Mouse (Mus musculus) liver, adult 2 months (tissue): Measurements from ENCODE around the gene Rfxap. TPM values are rescaled to one million over a fixed set of nuclear protein-coding genes. Genes with fewer than 3 reads are reported as not detected.
"Not testable (repeated sequence)": the region's sequence is repeated elsewhere in the genome, so short reads cannot be mapped to it uniquely, and the experiment has no call there.

ENCODE experiments used
- DNase-seq: peaks from one replicate; pipeline ENCODE4 v3.0.0-alpha.2; 2011; ENCODE audit warnings: low read depth, low spot score; ENCODE audit errors: extremely low read depth
- H3K27ac ChIP-seq: fragments of 200-500 bp; replicated peaks from 2 replicates; pipeline ENCODE4 v1.5.1; 2012; ENCODE audit warnings: low read depth, mild to moderate bottlenecking, control low read depth, inconsistent platforms, low read length; ENCODE audit not compliant: insufficient read depth
- H3K27me3 ChIP-seq: fragments of 200-500 bp; 2 replicates; pipeline ENCODE4 v1.6.1; 2012; ENCODE audit warnings: mild to moderate bottlenecking, moderate library complexity, low read length, inconsistent platforms; ENCODE audit not compliant: control insufficient read depth, insufficient read depth
- H3K36me3 ChIP-seq: fragments of 200-500 bp; 2 replicates; pipeline ENCODE4 v1.6.1; 2012; ENCODE audit warnings: low read length, inconsistent platforms; ENCODE audit not compliant: control insufficient read depth, insufficient read depth
- H3K4me1 ChIP-seq: fragments of 200-500 bp; 2 replicates; pipeline ENCODE4 v1.6.1; 2011; ENCODE audit warnings: low read length; ENCODE audit not compliant: control insufficient read depth, insufficient read depth
- H3K4me3 ChIP-seq: fragments of 200-500 bp; 2 replicates; pipeline ENCODE4 v1.5.1; 2011; ENCODE audit warnings: low read depth, mild to moderate bottlenecking, control low read depth, low read length, moderate library complexity; ENCODE audit not compliant: insufficient read depth
- H3K79me2 ChIP-seq: fragments of 200-500 bp; 2 replicates; pipeline ENCODE4 v1.6.1; 2012; ENCODE audit warnings: inconsistent platforms, mild to moderate bottlenecking, low read length, moderate library complexity; ENCODE audit not compliant: control insufficient read depth, insufficient read depth
- H3K9ac ChIP-seq: fragments of 200-500 bp; 2 replicates; pipeline ENCODE4 v1.6.1; 2012; ENCODE audit warnings: low read depth, mild to moderate bottlenecking, control low read depth, inconsistent platforms, low read length
- CTCF ChIP-seq: fragments of 200-500 bp; IDR thresholded peaks from 2 replicates; pipeline ENCODE4 v1.5.1; 2011; ENCODE audit warnings: low read depth, low read length, control low read depth
- POLR2A ChIP-seq: fragments of 200-500 bp; IDR thresholded peaks from 2 replicates; pipeline ENCODE4 v1.6.1; 2011; ENCODE audit warnings: low read length, control low read depth; ENCODE audit not compliant: insufficient read depth; ENCODE audit errors: extremely low read depth
- WGBS: fragments of 180-500 bp; shearing (Covaris S2); methylation state at CpG from one replicate; pipeline ENCODE4 v1.1.7; 2018; 5-methylcytosine and 5-hydroxymethylcytosine counted together
- polyA plus RNA-seq: library from polyadenylated mRNA; depleted of rRNA; stranded (reverse); fragments of >200 nt; gene quantifications from 2 replicates; pipeline ENCODE4 v1.2.3, GENCODE M21; 2012
- total RNA-seq: library from RNA; depleted of rRNA; stranded (reverse); fragments of >200 nt; gene quantifications from 2 replicates; pipeline ENCODE4 v1.2.3, GENCODE M21; 2014

The Rfxap gene
- total and polyA plus RNA-seq, 2 experiments = 11.4 to 13.1 TPM

DNA sequence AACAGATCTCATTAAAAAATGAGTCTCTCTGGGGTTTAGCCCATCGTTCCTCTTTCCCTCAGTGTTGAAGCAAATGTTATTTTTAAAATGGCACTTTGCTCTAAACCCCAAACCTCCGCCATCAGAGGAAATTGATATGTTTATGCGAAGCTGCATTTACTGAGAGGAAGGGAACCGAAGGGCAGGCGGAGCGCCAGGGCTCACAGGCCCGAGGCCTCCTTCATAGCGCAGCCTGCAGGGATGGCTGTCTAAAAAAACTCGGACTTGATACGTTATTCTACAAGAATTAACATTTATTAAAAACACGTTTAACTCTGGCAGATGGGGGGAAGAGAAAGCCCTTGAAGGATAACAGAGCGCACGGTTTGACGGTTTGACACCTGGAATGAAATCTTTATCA, 41.6 kb downstream of the Rfxap start:
- peaks cover 20% of the 10 kb centered on the region; the same call in 1 of the 2 replicates for H3K79me2 ChIP-seq
- no peaks in the 10 kb centered on the region for H3K27me3 ChIP-seq
- DNase-seq = no peak
- peak overlapping the region; percentile 9; the same call in 1 of the 2 replicates for H3K27ac ChIP-seq
- H3K9ac ChIP-seq = no peak overlapping the region
- H3K4me3 ChIP-seq = no peak overlapping the region
- 85% methylated on average over 14 of the region's 14 CpGs for WGBS
- TF ChIP-seq POLR2A (no peak), CTCF (no peak)
- H3K36me3 ChIP-seq = no peaks in the 10 kb centered on the region
- peaks cover 22% of the 10 kb centered on the region for H3K4me1 ChIP-seq

- 92% methylated on average over 6 of the region's 6 CpGs for WGBS
- not testable (repeated sequence) for DNase-seq, H3K36me3 ChIP-seq, H3K4me3 ChIP-seq, H3K9ac ChIP-seq, H3K27ac ChIP-seq, H3K27me3 ChIP-seq
- H3K4me1 ChIP-seq = peaks cover 22% of the 10 kb centered on the region
- TF ChIP-seq CTCF = peak; percentile 56
- peaks cover 20% of the 10 kb centered on the region; the same call in 1 of the 2 replicates for H3K79me2 ChIP-seq
Measured at GRCm38 (mm10) chr3:54765521-54765920, 42.1 kb downstream of the Rfxap start.

DNA sequence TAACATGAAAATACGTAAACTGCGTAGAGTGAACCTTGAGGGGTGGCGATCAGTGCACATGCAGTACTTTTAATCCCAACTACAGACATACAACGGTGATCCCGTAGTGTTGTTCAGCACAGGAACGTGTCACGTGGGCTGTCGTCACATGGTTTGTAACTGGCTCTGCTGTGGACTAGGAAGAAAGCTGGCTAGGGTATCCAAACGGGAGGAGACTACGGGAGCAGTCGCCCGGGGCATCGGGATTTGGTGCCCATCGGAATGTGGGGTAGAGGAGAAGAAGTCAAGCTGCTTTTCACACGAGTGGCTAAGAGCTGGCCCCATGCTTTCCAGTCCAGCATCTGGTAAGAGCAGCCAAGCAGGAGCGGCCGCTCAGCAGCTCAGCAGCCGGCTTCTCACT, 43.2 kb downstream of the Rfxap start:
- no peak overlapping the region for H3K9ac ChIP-seq
- H3K4me3 ChIP-seq = no peak overlapping the region
- 85% methylated on average over 18 of the region's 18 CpGs for WGBS
- peak; percentile 57 for DNase-seq
- H3K4me1 ChIP-seq = peaks cover 24% of the 10 kb centered on the region
- H3K27ac ChIP-seq = no peak overlapping the region
- TF ChIP-seq CTCF = no peak
- peaks cover 20% of the 10 kb centered on the region; the same call in 1 of the 2 replicates for H3K79me2 ChIP-seq
- no peaks in the 10 kb centered on the region for H3K36me3 ChIP-seq
- no peaks in the 10 kb centered on the region for H3K27me3 ChIP-seq

GRCm38 (mm10) chr3:54761258-54761657, 46.3 kb downstream of the Rfxap start:
- Histone ChIP-seq H3K36me3 (no peaks in the 10 kb centered on the region), H3K27me3 (no peaks in the 10 kb centered on the region), H3K9ac (no peak overlapping the region), H3K79me2 (peaks cover 24% of the 10 kb centered on the region), H3K4me1 (peaks cover 23% of the 10 kb centered on the region), H3K4me3 (no peak overlapping the region), H3K27ac (peak overlapping the region; percentile 74)
- 30% methylated on average over 1 of the region's 1 CpGs for WGBS
- DNase-seq = peak; percentile 63
- no peak for TF ChIP-seq POLR2A
- TF ChIP-seq CTCF = no peak

DNA sequence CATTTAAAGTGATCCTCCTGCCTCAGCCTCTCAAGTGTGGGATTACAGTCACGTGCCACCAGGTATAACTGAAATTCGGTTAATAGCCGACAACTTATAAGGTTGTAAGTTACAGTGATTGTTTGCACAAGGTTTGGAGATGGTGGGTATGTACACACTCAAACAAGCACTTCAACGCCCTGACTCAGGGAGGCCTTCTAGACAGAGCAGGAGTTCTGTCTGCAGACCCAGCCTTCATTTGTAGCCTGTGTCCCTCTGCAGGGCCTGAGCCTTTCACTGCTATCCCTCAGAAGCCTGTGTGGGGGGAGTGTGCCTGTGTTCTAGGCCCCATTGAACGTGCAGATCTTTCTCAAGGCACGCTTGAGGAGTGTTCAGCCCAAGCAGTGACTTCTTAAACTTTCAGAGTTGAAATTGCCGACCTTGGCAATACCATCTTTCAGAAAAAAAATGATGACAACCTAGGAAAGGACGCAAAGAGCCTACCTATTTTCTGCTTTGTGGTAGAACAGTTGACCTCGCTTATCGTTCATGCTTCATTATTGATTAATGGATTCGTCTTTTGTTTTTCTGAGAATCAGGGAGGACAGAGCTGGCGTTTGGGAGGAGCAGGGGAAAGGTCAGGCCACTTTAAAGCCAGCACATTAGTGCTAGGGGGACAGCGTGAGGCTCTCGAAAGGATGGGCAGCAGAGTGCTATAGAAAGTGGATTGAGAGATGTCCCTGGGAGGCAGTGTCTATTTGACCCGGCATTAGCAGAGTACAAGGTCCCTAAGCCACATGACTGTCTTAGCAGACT, 47.1 kb downstream of the Rfxap start:
- Histone ChIP-seq H3K4me1 (peaks cover 21% of the 10 kb centered on the region), H3K27ac (peak overlapping the region; percentile 98), H3K4me3 (no peak overlapping the region), H3K9ac (peak overlapping the region; percentile 22), H3K27me3 (no peaks in the 10 kb centered on the region), H3K36me3 (no peaks in the 10 kb centered on the region), H3K79me2 (peaks cover 24% of the 10 kb centered on the region)
- DNase-seq = peak; percentile 88
- WGBS = 19% methylated on average over 15 of the region's 15 CpGs
- TF ChIP-seq CTCF (no peak), POLR2A (no peak)

- Histone ChIP-seq H3K27me3 (no peaks in the 10 kb centered on the region), H3K79me2 (peaks cover 20% of the 10 kb centered on the region), H3K36me3 (no peaks in the 10 kb centered on the region), H3K27ac (peak overlapping the region; percentile 53), H3K9ac (no peak overlapping the region), H3K4me1 (peaks cover 21% of the 10 kb centered on the region), H3K4me3 (no peak overlapping the region)
- TF ChIP-seq CTCF = no peak
- no peak for TF ChIP-seq POLR2A
- no peak for DNase-seq
- 53% methylated on average over 9 of the region's 9 CpGs for WGBS
Measured at GRCm38 (mm10) chr3:54759211-54759610, 48.4 kb downstream of the Rfxap start.
